Mouse (Mus musculus) lung, adult 2 months (tissue): ENCODE results near the gene Rrp1. TPM values are rescaled to one million over a fixed set of nuclear protein-coding genes. Genes with fewer than 3 reads are reported as not detected.

Experiments
- DNase-seq: peaks from one replicate; pipeline ENCODE4 v3.0.0; 2022
- H3K4me1 ChIP-seq: fragments of 200-500 bp; 2 replicates; pipeline ENCODE4 v1.6.1; 2011; ENCODE audit warnings: low read length; ENCODE audit not compliant: control insufficient read depth, insufficient read depth
- H3K4me3 ChIP-seq: fragments of 200-500 bp; replicated peaks from 2 replicates; pipeline ENCODE3; 2011; ENCODE audit warnings: low read depth, mild to moderate bottlenecking, control low read depth, low read length; ENCODE audit errors: extremely low read depth
- CTCF ChIP-seq: fragments of 200-500 bp; IDR thresholded peaks from 2 replicates; pipeline ENCODE4 v1.5.1; 2011; ENCODE audit warnings: mild to moderate bottlenecking, low read length, control low read depth; ENCODE audit not compliant: insufficient read depth
- POLR2A ChIP-seq: fragments of 200-500 bp; IDR thresholded peaks from 2 replicates; pipeline ENCODE4 v1.6.1; 2011; ENCODE audit warnings: low read depth, mild to moderate bottlenecking, control low read depth, low read length, borderline replicate concordance; ENCODE audit errors: extremely low read depth
- WGBS: fragments of 180-500 bp; shearing (Covaris S2); methylation state at CpG from one replicate; pipeline ENCODE4 v1.1.7; 2018; 5-methylcytosine and 5-hydroxymethylcytosine counted together
- polyA plus RNA-seq: library from polyadenylated mRNA; depleted of rRNA; stranded (reverse); fragments of >200 nt; gene quantifications from 2 replicates; pipeline ENCODE4 v1.2.3, GENCODE M21; 2012; rRNA removed

Gene Rrp1
- polyA plus RNA-seq: 57.4 and 82.5 TPM in 2 replicates

- DNase-seq: peak; percentile 97
- WGBS: under 1% methylated on average over 70 of the region's 70 CpGs
- Histone ChIP-seq H3K4me1 (no peaks in the 10 kb centered on the region), H3K4me3 (peak within 1 kb of the TSS; percentile 80)
- TF ChIP-seq CTCF (peak; percentile 100), POLR2A (peak; percentile 93; the same call in 1 of the 2 replicates)
Measured at GRCm38 (mm10) chr10:78412319-78413151, at the start of gene Rrp1. Gene Rrp1 (minus strand): TSS chr10:78413043.

GRCm38 (mm10) chr10:78461767-78462166 lies 48.9 kb upstream of the Rrp1 start:
- 70% methylated on average over 4 of the region's 4 CpGs for WGBS
- Histone ChIP-seq H3K4me3 (no peak overlapping the region), H3K4me1 (peaks cover 10% of the 10 kb centered on the region)
- no peak for DNase-seq
- no peak for TF ChIP-seq POLR2A
- peak; percentile 32; the same call in 1 of the 2 replicates for TF ChIP-seq CTCF

- no peak for TF ChIP-seq CTCF
- no peak for TF ChIP-seq POLR2A
- H3K4me3 ChIP-seq: no peak overlapping the region
- WGBS: 19% methylated on average over 5 of the region's 5 CpGs
- peaks cover 10% of the 10 kb centered on the region for H3K4me1 ChIP-seq
- DNase-seq: no peak
Measured at GRCm38 (mm10) chr10:78460463-78460862, 47.6 kb upstream of the Rrp1 start.

GRCm38 (mm10) chr10:78458348-78459111 lies 45.7 kb upstream of the Rrp1 start:
- no peak overlapping the region for H3K4me3 ChIP-seq
- TF ChIP-seq POLR2A (no peak), CTCF (no peak)
- WGBS: 63% methylated on average over 5 of the region's 5 CpGs
- peaks cover 8% of the 10 kb centered on the region; the same call in 1 of the 2 replicates for H3K4me1 ChIP-seq
- DNase-seq: no peak

- TF ChIP-seq POLR2A (no peak), CTCF (no peak)
- no peak overlapping the region for H3K4me3 ChIP-seq
Measured at GRCm38 (mm10) chr10:78457495-78458347, 44.9 kb upstream of the Rrp1 start.

GRCm38 (mm10) chr10:78456696-78457095 lies 43.9 kb upstream of the Rrp1 start:
- DNase-seq: no peak
- no peak for TF ChIP-seq POLR2A
- no peak for TF ChIP-seq CTCF
- 67% methylated on average over 13 of the region's 13 CpGs for WGBS
- Histone ChIP-seq H3K4me1 (0 out of 2 replicates have a peak, but pooled peaks cover 5% of the 10 kb centered on the region), H3K4me3 (no peak overlapping the region)

More at GRCm38 (mm10) chr10:78457495-78458347, 44.9 kb upstream of the Rrp1 start:
- 18% methylated on average over 10 of the region's 10 CpGs for WGBS
- 0 out of 2 replicates have a peak, but pooled peaks cover 5% of the 10 kb centered on the region for H3K4me1 ChIP-seq
- peak; percentile 61 for DNase-seq

- H3K4me1 ChIP-seq: no peaks in the 10 kb centered on the region
- no peak for DNase-seq
- 58% methylated on average over 4 of the region's 4 CpGs for WGBS
- TF ChIP-seq POLR2A (no peak), CTCF (no peak)
- H3K4me3 ChIP-seq: no peak overlapping the region
Measured at GRCm38 (mm10) chr10:78452641-78453040, 39.8 kb upstream of the Rrp1 start.

- H3K4me3 ChIP-seq: no peak overlapping the region
- WGBS: 98% methylated on average over 5 of the region's 5 CpGs
- no peak for DNase-seq
- TF ChIP-seq POLR2A (no peak), CTCF (no peak)
- no peaks in the 10 kb centered on the region for H3K4me1 ChIP-seq
Measured at GRCm38 (mm10) chr10:78450761-78451160, 37.9 kb upstream of the Rrp1 start.

- no peaks in the 10 kb centered on the region for H3K4me1 ChIP-seq
- WGBS: 78% methylated on average over 3 of the region's 3 CpGs
- no peak for TF ChIP-seq CTCF
- no peak for TF ChIP-seq POLR2A
- DNase-seq: no peak
- H3K4me3 ChIP-seq: no peak overlapping the region
Measured at GRCm38 (mm10) chr10:78447396-78447795, 34.6 kb upstream of the Rrp1 start.
